Mouse (Mus musculus): ENCODE results near the gene Nfat5.

Gene Nfat5

DNA sequence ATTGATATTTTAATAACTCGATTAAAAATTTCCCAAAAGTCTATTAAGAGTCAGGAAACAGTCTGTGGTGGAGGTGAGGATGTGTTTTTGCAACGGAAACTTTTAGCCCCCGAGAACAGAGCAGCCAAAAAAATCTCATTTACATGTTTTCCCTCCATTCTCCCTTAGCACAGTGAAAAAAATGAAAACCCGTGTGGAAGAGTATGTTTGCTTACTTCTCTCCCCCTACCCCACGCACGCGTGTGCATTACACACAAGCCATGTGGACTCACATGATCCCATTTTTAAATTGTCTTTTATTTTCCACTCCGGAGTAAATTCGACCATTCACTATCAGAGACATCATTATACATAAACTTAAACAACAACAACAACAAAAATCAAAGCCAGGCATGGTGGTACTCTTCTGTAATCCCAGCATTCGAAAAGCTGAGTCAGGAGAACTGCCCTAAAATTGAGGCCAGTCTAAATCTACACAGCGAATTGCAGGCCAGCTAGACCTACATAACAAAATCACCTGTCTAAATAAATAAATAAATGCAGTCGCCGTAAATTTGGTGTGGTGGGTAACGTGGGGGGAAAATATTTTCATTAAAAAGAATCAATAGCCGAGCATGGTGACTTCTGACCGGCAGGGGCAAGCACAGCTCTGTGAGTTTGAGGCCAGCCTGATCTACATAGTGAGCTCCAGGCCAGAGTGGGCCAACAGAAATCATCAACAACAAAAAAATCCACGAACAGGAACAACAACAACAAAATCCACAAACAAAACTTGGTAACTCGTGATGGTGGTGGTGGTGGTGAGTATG is 947 bp upstream of the Nfat5 start:
- peak; percentile 60 for DNase-seq (ENCODE audit: low read depth, low spot score)

DNA sequence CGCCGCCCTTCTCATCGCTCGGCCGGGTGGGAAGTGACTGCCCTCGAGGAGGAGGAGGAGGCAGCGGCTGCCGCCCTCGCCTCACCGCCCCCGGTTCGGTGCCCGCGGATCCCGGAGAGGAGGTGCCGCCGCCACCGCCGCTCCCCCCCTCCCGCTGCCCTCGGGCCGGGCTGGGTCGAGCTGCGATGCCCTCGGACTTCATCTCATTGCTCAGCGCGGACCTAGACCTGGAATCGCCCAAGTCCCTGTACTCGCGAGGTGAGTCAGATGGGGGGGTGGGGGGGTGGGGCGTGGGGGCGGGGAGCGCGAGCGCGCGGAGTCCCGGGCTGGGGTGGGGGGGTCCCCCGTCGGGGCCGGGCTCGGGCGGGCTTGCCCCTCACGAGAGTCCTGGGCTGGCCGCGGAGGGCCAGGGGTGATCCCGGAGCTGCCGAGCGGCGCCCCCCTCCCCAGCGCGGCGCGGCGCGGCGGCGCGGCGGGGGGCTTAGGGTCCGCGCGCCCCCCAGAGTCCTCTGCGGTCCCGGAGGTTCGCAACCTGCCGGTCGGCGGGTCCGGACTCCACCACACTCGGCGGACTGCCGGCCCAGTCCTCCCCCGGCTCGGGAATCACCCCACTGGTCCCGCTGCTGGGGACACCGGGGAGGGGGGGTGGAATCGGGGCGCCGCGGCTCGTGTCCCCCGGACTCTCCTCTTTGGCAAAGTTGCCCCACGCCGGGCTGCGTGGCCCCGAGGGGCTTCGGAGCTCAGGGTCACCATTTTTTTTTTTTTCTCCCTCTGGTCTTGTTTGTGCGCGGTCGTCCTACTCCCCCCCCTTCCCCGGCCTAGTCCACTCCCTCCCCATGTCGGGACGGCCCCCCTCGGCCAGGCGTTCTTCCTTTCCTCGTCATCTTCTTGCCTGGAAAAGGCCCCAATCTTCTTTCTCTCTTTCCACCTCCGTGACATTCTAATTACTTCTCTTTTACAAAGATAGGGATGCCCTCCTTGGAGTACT is 665 bp downstream of the Nfat5 start:
- peak; percentile 41 for DNase-seq (ENCODE audit: low read depth, low spot score)

- DNase-seq (ENCODE audit: low read depth, low spot score), result no peak
Observed at GRCm38 (mm10) chr8:107295450-107295849, 2.2 kb downstream of the Nfat5 start.

- DNase-seq (ENCODE audit: low read depth, low spot score), result no peak
Observed at GRCm38 (mm10) chr8:107311876-107312275, 18.6 kb downstream of the Nfat5 start.

GRCm38 (mm10) chr8:107324142-107324541 is 30.9 kb downstream of the Nfat5 start:
- DNase-seq (ENCODE audit: low read depth, low spot score), result peak; percentile 89

- DNase-seq (ENCODE audit: low read depth, low spot score), result peak; percentile 39
Observed at GRCm38 (mm10) chr8:107329595-107329994, 36.3 kb downstream of the Nfat5 start.

- DNase-seq (ENCODE audit: low read depth, low spot score), result no peak
Observed at GRCm38 (mm10) chr8:107336480-107336879, 43.2 kb downstream of the Nfat5 start.

DNA sequence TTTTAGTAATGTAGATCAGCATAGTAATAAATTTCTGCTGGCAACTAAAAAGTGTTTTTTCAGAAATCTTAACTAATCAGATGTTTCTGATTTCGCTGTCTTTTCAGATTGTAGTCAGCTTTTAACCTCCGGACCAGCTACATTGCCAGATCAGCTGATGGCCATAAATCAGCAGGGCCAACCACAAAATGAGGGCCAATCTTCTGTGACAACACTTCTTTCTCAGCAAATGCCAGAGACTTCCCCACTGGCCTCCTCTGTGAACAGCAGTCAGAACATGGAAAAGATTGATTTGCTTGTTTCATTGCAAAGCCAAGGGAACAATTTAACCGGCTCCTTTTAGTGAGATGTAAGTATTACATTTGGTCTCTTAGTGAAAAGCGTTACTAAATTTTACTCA is 77.0 kb downstream of the Nfat5 start:
- DNase-seq (ENCODE audit: low read depth, low spot score), result no peak

DNA sequence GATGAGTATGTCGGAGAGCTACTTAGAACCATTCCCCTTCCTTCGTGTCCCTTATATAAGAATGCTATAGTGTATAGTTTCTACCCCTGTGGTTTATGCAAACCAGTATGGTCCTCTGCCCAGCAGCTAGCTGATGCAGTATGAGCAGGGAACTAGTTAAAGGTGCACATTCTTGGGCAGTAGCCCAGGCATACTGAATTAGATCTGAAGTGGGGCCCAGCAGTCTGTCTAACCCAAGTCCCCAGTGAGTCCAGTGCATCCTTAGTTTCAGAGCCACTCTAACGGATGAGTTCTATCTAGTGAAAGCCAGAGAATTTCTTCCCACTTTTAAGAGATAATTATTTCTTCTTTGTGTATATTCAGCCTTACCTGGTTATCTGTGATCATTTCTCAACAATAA is 84.1 kb downstream of the Nfat5 start:
- DNase-seq (ENCODE audit: low read depth, low spot score), result no peak

DNA sequence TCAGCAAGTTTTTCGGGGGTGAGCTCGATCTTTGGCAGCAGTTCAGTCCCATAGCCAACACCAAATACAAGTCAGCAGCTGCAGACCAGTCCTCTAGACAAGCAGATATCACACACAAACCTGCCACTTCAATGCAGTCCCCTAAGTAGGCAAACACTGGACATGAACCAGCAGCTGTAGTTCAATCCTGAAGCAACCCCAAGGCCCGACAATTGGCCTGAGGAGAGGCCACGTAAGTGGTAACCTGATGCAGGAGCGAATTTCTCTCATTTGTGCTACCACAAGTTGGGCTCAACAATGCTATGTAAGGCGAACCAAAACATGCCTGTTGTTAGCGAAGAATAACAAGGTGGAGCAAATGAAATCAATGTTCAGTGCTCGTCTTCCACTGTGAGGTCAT is 87.5 kb downstream of the Nfat5 start:
- DNase-seq (ENCODE audit: low read depth, low spot score), result no peak

GRCm38 (mm10) chr8:107381666-107382065 is 88.4 kb downstream of the Nfat5 start:
- DNase-seq (ENCODE audit: low read depth, low spot score), result no peak

GRCm38 (mm10) chr8:107382898-107383297 is 89.6 kb downstream of the Nfat5 start:
- DNase-seq (ENCODE audit: low read depth, low spot score), result no peak

GRCm38 (mm10) chr8:107384651-107385050 is 91.4 kb downstream of the Nfat5 start:
- no peak for DNase-seq (ENCODE audit: low read depth, low spot score)

DNA sequence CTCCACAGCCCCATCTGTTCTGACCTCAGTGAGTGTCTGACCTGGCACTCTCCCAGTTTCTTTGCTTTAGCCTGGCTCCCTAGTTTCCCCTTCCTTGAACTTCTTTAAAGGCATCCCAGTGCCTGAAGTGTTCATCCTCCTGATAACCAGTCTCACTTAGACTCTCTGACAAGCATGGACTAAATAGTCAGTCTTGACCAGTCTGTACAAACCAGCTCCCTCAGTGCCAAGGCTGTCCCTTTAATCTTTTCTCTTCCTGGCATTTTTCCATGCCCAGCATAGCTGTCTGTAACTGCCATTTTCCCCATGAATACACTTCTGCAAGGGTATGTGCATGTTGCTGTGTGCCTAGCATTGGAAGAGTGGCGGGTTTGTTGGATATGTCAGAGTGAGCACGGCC is 91.8 kb downstream of the Nfat5 start:
- DNase-seq (ENCODE audit: low read depth, low spot score), result no peak

- no peak for DNase-seq (ENCODE audit: low read depth, low spot score)
Observed at GRCm38 (mm10) chr8:107386171-107386570, 92.9 kb downstream of the Nfat5 start.

- peak; percentile 78 for DNase-seq (ENCODE audit: low read depth, low spot score)
Observed at GRCm38 (mm10) chr8:107386642-107387041, 93.4 kb downstream of the Nfat5 start.

DNA sequence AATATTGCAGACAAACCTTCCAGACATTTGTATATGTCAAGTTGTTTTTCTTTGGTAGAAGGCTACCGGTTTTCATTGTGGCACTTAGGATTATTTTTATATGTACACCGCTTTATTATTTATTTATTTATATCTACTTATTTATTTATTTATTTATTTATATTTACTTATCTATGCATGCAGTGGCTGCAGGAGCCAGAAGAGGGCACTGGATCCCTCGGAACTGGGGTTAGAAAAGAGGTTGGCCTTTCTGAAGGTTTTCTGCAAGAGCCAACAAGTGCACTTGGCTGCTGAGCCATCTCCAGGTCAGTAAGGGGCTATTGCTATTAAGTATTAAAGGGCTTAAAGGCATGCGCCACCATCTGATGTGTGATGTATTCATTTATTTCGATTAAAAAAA is 94.6 kb downstream of the Nfat5 start:
- peak; percentile 75 for DNase-seq (ENCODE audit: low read depth, low spot score)

DNA sequence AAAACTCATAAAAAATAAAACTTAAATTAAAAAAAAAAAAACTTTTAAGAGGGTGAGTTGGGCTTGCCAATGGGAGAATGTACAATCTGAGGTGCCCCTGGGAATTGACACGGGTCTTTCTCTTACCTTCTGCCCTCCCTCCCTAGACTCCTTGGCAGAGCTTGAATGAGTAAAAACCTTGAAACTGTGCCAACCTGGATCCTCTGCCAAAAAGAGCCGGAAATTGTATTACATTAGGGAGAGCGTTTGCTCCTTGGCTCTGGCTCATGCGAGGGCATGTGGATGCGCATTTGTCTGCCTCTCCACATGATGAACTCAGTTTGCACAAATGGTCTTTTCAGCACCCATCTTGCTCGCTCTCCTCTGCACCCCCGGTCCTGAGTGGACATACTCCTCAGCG is 96.3 kb downstream of the Nfat5 start:
- DNase-seq (ENCODE audit: low read depth, low spot score), result no peak

- DNase-seq (ENCODE audit: low read depth, low spot score), result no peak
Observed at GRCm38 (mm10) chr8:107390476-107391135, 97.3 kb downstream of the Nfat5 start.

DNA sequence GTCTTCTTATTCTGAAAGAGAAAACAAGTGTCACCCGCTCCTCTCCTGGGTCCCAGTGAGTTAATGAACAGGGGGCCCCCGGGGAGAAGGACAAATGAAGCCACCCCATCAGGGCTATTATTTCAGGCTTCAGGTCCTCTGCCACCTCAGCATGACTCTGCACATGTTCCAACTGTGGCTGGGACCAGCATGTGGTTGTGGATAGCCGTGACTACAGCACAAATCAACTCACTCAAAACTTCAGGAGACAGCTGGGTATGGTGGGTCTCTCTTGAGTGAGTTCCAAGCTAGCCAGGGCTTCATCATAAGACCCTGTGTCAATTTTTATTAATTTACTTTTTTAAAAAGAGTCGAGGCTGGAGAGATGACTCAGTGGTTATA is 97.9 kb downstream of the Nfat5 start:
- DNase-seq (ENCODE audit: low read depth, low spot score), result no peak

DNA sequence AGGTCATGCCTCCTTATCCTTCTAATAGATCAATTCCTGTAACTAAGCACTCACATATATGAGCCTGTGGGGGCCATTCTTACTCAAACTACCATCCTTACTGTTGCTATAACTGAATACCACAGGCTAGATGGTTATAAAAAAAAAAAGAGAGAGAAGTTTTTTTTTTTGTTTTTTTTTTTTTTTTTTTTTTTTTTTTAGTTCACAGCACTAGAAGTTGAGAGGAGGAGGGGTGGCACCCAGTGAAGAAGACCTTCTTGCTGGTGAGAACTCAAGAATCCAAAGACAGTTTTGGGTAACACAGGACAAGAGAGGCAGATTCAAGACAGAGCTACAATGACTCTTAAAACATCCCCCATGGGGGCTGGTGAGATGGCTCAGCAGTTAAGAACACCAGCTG is 102.1 kb downstream of the Nfat5 start:
- DNase-seq (ENCODE audit: low read depth, low spot score), result no peak

- DNase-seq (ENCODE audit: low read depth, low spot score), result no peak
Observed at GRCm38 (mm10) chr8:107396106-107396670, 102.9 kb downstream of the Nfat5 start.
